Mouse (Mus musculus): ENCODE data around the gene Gm5737.

Gene Gm5737

GRCm38 (mm10) chr7:120811834-120812415 lies at the start of gene Gm5737:
Gene Gm5737 (plus strand): TSS chr7:120812365.
- ATAC-seq (ENCODE audit: low TSS enrichment): no peak

GRCm38 (mm10) chr7:120767369-120767768 lies 44.8 kb upstream of the Gm5737 start:
- no peak for ATAC-seq (ENCODE audit: low TSS enrichment)

- ATAC-seq (ENCODE audit: low TSS enrichment): no peak
These were observed 40.8 kb upstream of the Gm5737 start for GRCm38 (mm10) chr7:120771389-120771788.

- ATAC-seq (ENCODE audit: low TSS enrichment): no peak
These were observed 34.2 kb upstream of the Gm5737 start for GRCm38 (mm10) chr7:120778012-120778411.

- ATAC-seq (ENCODE audit: low TSS enrichment): no peak
These were observed 16.6 kb upstream of the Gm5737 start for GRCm38 (mm10) chr7:120795544-120795943.

GRCm38 (mm10) chr7:120796369-120796768 lies 15.8 kb upstream of the Gm5737 start:
- no peak for ATAC-seq (ENCODE audit: low TSS enrichment)

GRCm38 (mm10) chr7:120803268-120803667 lies 8.9 kb upstream of the Gm5737 start:
- ATAC-seq (ENCODE audit: low TSS enrichment): peak; percentile 85

DNA sequence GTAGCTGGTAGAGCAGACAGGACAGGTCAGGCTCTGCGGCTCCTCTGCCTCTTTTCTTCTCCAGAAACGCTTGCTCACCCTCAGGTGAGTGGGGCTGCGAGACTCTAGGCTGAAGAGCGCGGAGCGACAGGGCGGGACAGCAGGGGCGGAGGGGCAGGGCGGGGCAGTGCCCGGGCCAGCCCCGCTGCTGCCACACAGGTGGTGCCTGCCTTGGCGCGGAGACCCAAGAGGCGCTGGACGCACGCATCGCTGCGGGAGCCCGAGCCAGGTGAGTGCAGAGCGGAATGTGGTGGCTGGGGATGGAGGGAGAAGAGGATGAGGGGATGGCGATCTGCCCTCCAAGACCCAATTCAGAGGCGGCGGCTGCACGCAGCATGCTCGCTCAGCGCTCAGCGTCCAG lies 2.5 kb upstream of the Gm5737 start:
- ATAC-seq (ENCODE audit: low TSS enrichment): no peak

DNA sequence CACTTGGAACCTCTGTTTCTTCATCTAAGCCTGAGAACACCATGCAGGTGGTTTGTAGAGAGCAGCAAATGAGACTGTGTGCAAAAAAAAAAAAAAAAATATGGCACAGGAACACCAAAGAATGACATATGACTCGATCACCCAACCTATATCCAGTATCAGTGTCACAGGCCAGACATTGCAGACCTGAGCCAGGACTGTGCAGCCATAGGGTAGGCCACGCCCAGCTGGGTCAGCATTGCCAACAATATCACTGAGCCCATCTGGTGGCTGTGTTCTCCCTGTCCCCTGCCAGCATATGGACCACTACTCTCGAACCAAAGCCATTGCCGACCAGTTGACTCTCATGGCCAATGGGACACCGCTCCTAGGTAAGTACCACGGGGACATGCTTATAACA lies 5.4 kb downstream of the Gm5737 start:
- no peak for ATAC-seq (ENCODE audit: low TSS enrichment)

GRCm38 (mm10) chr7:120819386-120819785 lies 7.2 kb downstream of the Gm5737 start:
- ATAC-seq (ENCODE audit: low TSS enrichment): no peak

DNA sequence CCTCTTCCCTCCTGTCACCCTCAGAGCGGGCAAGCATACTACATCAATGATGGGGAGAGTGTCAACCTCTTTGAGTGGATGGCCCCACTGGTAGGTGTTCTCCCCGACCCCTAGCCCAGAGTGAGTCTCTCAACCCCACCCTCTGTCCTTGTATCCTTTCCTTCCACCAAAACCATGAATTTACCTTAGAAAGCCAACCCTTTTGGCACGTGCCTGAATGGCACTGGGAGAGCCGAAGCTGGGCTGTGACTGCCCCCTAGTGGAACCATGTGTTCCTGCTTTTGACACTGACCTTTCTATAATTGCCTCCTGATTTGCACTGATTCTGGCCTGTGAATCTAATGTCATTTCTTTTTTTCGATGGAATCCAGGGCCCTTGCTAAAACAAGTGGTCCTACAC lies 11.1 kb downstream of the Gm5737 start:
- no peak for ATAC-seq (ENCODE audit: low TSS enrichment)

GRCm38 (mm10) chr7:120825097-120825496 lies 12.9 kb downstream of the Gm5737 start:
- peak; percentile 80 for ATAC-seq (ENCODE audit: low TSS enrichment)

DNA sequence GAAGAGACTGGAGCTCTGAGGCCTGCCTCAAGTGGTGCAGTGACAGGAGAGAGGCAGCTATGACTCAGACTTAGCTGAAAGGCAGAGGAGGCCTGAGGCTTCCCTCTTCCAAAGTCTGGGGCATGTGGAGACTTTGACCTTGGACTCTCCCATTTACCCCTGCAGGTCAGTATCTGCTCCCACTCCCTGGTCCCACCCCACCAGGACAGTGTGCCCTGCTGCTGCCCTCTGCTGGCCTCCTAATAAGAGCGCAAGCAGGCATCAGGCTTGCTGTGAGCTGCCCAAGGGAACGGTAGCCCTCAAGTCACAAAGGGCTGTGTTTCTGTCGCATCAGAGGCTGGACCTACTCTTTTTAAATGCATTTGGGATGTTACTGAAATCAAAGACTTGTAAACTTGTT lies 14.2 kb downstream of the Gm5737 start:
- no peak for ATAC-seq (ENCODE audit: low TSS enrichment)

GRCm38 (mm10) chr7:120830431-120831381 lies 18.5 kb downstream of the Gm5737 start:
- ATAC-seq (ENCODE audit: low TSS enrichment): peak; percentile 47

DNA sequence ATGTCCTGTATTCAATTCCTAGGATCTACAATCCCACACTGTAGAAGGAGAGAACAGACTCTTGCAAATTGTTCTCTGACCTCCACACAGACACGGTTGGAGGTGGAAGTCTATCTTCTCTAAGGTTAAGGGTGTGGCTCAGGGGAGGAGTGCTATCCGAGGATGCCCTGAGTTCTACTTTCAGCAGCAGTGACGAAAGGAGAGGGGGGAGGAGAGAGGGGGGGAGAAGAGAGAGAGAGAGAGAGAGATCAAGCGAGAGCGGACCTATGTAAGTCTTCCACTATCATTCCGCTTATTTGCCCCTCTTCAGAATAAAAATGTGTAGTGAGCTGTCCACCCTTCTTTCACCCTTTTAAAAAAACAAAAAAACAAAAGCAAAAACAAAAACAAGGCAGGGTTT lies 22.3 kb downstream of the Gm5737 start:
- no peak for ATAC-seq (ENCODE audit: low TSS enrichment)

DNA sequence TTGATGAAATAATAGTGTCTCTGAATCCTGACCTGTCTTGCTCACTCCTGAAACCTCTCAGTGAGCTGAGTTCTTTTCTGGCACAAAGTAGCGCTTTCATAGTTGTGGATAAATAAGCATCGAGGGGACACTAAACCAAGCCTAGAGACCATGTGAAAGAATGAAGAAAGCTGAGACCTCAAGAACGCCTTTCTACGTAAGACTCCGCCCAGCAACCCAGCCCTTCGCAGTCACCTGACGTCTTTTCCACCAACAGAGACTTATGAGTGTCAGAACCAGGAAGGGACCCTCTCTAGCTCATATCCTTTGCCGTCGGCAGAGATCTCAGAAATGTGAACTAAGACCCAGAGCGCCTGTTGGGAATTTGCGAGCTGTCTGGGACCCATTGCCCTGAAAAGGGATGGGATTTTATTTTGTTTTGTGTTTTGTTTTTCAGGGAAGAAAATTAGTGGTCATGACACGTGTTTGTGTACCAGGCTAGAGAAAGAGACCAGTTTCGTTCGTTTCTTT lies 22.8 kb downstream of the Gm5737 start:
- peak; percentile 74 for ATAC-seq (ENCODE audit: low TSS enrichment)

DNA sequence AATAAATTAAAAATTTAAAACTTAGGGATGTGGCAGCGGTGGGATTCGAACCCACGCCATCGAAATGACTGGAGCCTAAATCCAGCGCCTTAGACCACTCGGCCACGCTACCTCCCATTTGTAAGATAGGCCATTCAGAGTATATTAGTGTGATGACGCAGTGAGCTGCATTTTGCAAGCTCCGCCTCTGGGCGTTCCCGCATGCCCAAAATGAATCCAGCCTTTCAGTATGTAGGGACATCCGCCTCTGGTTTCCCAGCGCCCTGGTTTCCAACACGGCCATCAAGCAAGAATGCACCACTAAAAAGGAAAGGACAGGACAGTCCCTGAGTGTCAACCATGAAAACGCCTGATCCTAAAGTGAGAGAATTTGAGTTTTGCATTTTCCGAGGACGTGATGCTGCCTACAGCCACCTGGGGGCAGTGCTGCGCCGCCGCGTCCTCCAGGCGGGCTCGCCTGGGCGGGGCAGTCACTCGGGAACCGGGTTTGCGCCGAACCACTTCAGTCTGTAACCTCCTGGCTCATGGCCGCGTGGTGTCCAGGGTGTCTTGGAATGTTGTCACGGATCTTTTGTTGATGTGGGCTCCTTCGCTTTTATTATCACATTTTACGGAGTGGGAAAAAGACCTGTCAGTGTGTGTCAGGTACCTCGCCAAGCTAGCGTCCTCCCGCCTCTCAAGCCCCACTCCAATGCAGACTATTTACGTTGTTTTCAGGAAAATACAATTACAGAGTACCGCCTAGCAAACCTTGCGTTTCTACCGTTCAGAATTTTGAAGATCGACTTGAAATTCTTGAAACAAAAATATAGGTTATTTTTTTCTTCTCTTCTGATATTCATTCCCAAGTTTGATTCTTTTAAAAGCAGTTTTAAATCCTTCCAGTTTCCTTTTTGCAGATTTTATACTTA lies 23.5 kb downstream of the Gm5737 start:
- peak; percentile 56 for ATAC-seq (ENCODE audit: low TSS enrichment)

GRCm38 (mm10) chr7:120836361-120836760 lies 24.2 kb downstream of the Gm5737 start:
- no peak for ATAC-seq (ENCODE audit: low TSS enrichment)

DNA sequence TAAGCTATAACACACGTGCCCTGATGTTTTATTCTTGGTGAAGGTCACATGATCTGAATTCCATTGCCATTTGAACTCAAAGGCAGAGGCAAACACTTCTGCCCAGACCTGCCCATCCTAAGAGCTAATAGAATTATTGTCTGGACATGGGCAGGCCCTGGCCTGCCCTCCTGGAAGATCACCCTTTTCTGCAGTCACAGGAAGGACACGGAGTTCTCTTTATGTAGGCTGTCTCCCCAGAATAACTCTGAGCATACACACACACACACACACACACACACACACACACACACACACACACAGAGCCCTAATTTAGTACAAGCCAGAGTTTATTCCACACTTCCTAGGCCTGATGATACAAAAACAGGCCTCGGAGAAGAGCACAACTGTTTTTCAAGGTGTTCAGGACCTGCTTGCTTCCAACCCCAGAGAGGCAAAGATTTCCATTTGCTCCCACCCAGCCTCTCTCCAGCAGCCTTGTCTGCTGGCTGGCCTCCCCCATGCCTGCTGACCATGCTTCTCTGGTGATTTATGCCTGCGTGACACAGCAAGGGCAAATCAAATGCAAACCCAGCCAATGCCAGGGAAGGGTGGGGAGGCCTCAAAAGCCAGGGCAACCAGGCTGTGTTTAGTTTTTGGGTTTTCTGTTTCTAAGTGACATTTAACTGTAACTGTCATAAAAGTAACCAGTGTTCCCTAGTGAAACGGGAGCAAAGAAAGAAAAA lies 26.4 kb downstream of the Gm5737 start:
- ATAC-seq (ENCODE audit: low TSS enrichment): no peak

DNA sequence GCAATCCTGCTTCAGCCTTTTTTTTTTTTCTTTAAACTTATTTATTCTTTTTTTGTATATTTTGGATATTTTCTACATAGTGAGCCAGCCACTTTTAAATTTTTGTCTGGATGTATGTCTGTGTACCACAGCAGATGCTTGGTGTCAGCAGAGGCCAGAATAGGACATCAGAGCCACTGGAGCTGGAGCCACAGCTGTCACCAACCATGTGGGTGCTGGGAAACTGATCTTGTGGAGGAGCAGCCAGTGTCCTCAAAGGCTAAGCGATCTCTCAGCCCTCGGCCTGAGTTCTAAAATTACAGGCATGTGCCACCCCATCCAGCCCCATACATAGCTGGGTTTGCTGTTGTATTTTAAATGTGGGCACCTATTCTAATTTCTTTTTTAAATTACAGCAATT lies 27.6 kb downstream of the Gm5737 start:
- ATAC-seq (ENCODE audit: low TSS enrichment): no peak

GRCm38 (mm10) chr7:120842345-120843036 lies 30.3 kb downstream of the Gm5737 start, which contains the start of gene Eef2k:
Gene Eef2k (plus strand): TSS chr7:120842831.
- peak; percentile 88 for ATAC-seq (ENCODE audit: low TSS enrichment)

All from frontal cortex, adult (tissue).